Mouse (Mus musculus): ENCODE results near the gene Pml. TPM values are rescaled to one million over a fixed set of nuclear protein-coding genes. Genes with fewer than 3 reads are reported as not detected.
"Not testable (repeated sequence)": the region's sequence is repeated elsewhere in the genome, so short reads cannot be mapped to it uniquely, and the experiment has no call there.

Pml gene
- polyA plus RNA-seq, 1 experiment from 2014 or later, result 21.0 TPM

- 58% methylated on average over 12 of the region's 12 CpGs for WGBS
Observed at GRCm38 (mm10) chr9:58268384-58269313, 19.1 kb upstream of the Pml start.

GRCm38 (mm10) chr9:58267046-58267445 is 17.5 kb upstream of the Pml start:
- no peak for DNase-seq (ENCODE audit: low spot score)
- 89% methylated on average over 3 of the region's 3 CpGs for WGBS
- H3K9me3 ChIP-seq (replicated peaks), result no peaks in the 10 kb centered on the region
- H3K36me3 ChIP-seq, result peaks cover 8% of the 10 kb centered on the region
- H3K27ac ChIP-seq, result peak overlapping the region; percentile 26; the same call in 1 of the 2 replicates
- H3K27me3 ChIP-seq (ENCODE audit: low read depth, poor library complexity, severe bottlenecking), result no peaks in the 10 kb centered on the region
- peaks cover 12% of the 10 kb centered on the region for H3K4me1 ChIP-seq
- no peak overlapping the region for H3K4me3 ChIP-seq

More at GRCm38 (mm10) chr9:58268384-58269313, 19.1 kb upstream of the Pml start:
- H3K9me3 ChIP-seq (replicated peaks), result no peaks in the 10 kb centered on the region
- DNase-seq (ENCODE audit: low spot score), result peak; percentile 73
- H3K4me1 ChIP-seq, result peaks cover 12% of the 10 kb centered on the region
- no peak overlapping the region for H3K27ac ChIP-seq
- H3K4me3 ChIP-seq, result no peak overlapping the region
- H3K36me3 ChIP-seq, result no peaks in the 10 kb centered on the region
- no peaks in the 10 kb centered on the region for H3K27me3 ChIP-seq (ENCODE audit: low read depth, poor library complexity, severe bottlenecking)

- Histone ChIP-seq H3K36me3 (peaks cover 12% of the 10 kb centered on the region), H3K9me3 (replicated peaks) (no peaks in the 10 kb centered on the region), H3K4me3 (no peak overlapping the region), H3K27me3 (ENCODE audit: low read depth, poor library complexity, severe bottlenecking) (no peaks in the 10 kb centered on the region), H3K27ac (peak overlapping the region; percentile 26; the same call in 1 of the 2 replicates), H3K4me1 (peaks cover 12% of the 10 kb centered on the region)
- DNase-seq (ENCODE audit: low spot score), result no peak
- 39% methylated on average over 4 of the region's 4 CpGs for WGBS
Observed at GRCm38 (mm10) chr9:58266571-58267011, 17.0 kb upstream of the Pml start.

- WGBS, result 82% methylated on average over 3 of the region's 3 CpGs
- no peak for DNase-seq (ENCODE audit: low spot score)
- peaks cover 20% of the 10 kb centered on the region for H3K36me3 ChIP-seq
- peaks cover 12% of the 10 kb centered on the region for H3K4me1 ChIP-seq
- no peak overlapping the region for H3K27ac ChIP-seq
- H3K4me3 ChIP-seq, result no peak overlapping the region
- H3K9me3 ChIP-seq (replicated peaks), result no peaks in the 10 kb centered on the region
- no peaks in the 10 kb centered on the region for H3K27me3 ChIP-seq (ENCODE audit: low read depth, poor library complexity, severe bottlenecking)
Observed at GRCm38 (mm10) chr9:58265368-58265767, 15.8 kb upstream of the Pml start.

- H3K9me3 ChIP-seq (replicated peaks), result no peaks in the 10 kb centered on the region
- WGBS, result 92% methylated on average over 5 of the region's 5 CpGs
- H3K4me3 ChIP-seq, result no peak overlapping the region
- H3K27ac ChIP-seq, result no peak overlapping the region
- H3K27me3 ChIP-seq (ENCODE audit: low read depth, poor library complexity, severe bottlenecking), result no peaks in the 10 kb centered on the region
- peaks cover 39% of the 10 kb centered on the region for H3K36me3 ChIP-seq
- no peak for DNase-seq (ENCODE audit: low spot score)
- H3K4me1 ChIP-seq, result peaks cover 12% of the 10 kb centered on the region
Observed at GRCm38 (mm10) chr9:58262507-58262906, 12.9 kb upstream of the Pml start.

- peaks cover 9% of the 10 kb centered on the region for H3K4me1 ChIP-seq
- DNase-seq (ENCODE audit: low spot score), result no peak
- H3K9me3 ChIP-seq (replicated peaks), result no peaks in the 10 kb centered on the region
- no peak overlapping the region for H3K4me3 ChIP-seq
- H3K36me3 ChIP-seq, result peaks cover 34% of the 10 kb centered on the region
- WGBS, result 90% methylated on average over 10 of the region's 10 CpGs
- no peak overlapping the region for H3K27ac ChIP-seq
- no peaks in the 10 kb centered on the region for H3K27me3 ChIP-seq (ENCODE audit: low read depth, poor library complexity, severe bottlenecking)
Observed at GRCm38 (mm10) chr9:58255704-58256685, 6.4 kb upstream of the Pml start.

GRCm38 (mm10) chr9:58255105-58255504 is 5.5 kb upstream of the Pml start:
- no peak overlapping the region for H3K27ac ChIP-seq
- no peak for DNase-seq (ENCODE audit: low spot score)
- H3K9me3 ChIP-seq (replicated peaks), result no peaks in the 10 kb centered on the region
- no peak overlapping the region for H3K4me3 ChIP-seq
- H3K36me3 ChIP-seq, result peaks cover 27% of the 10 kb centered on the region
- WGBS, result 47% methylated on average over 2 of the region's 2 CpGs
- H3K4me1 ChIP-seq, result peaks cover 14% of the 10 kb centered on the region
- no peaks in the 10 kb centered on the region for H3K27me3 ChIP-seq (ENCODE audit: low read depth, poor library complexity, severe bottlenecking)

GRCm38 (mm10) chr9:58253805-58254122 is 4.2 kb upstream of the Pml start:
- 74% methylated on average over 5 of the region's 5 CpGs for WGBS
- peaks cover 27% of the 10 kb centered on the region for H3K4me1 ChIP-seq
- peaks cover 16% of the 10 kb centered on the region for H3K36me3 ChIP-seq
- not testable (repeated sequence) for H3K27me3 ChIP-seq (ENCODE audit: low read depth, poor library complexity, severe bottlenecking); DNase-seq (ENCODE audit: low spot score); H3K9me3 ChIP-seq (replicated peaks)
- H3K4me3 ChIP-seq, result peak overlapping the region; percentile 64
- peak overlapping the region; percentile 82 for H3K27ac ChIP-seq

- Histone ChIP-seq H3K27me3 (ENCODE audit: low read depth, poor library complexity, severe bottlenecking) (no peaks in the 10 kb centered on the region), H3K9me3 (replicated peaks) (no peaks in the 10 kb centered on the region), H3K36me3 (peaks cover 15% of the 10 kb centered on the region), H3K27ac (peak within 1 kb of the TSS; percentile 82), H3K4me1 (peaks cover 32% of the 10 kb centered on the region), H3K4me3 (peak within 1 kb of the TSS; percentile 64)
- DNase-seq (ENCODE audit: low spot score), result peak; percentile 98
- 2% methylated on average over 31 of the region's 31 CpGs for WGBS
Observed at GRCm38 (mm10) chr9:58253033-58253804, 3.6 kb upstream of the Pml start, which contains the start of gene Stoml1. Gene Stoml1 (plus strand): TSS chr9:58253164.

- DNase-seq (ENCODE audit: low spot score); H3K9me3 ChIP-seq (replicated peaks); H3K36me3 ChIP-seq; H3K27ac ChIP-seq; H3K27me3 ChIP-seq (ENCODE audit: low read depth, poor library complexity, severe bottlenecking); H3K4me3 ChIP-seq: not testable (repeated sequence)
- peaks cover 47% of the 10 kb centered on the region for H3K4me1 ChIP-seq
- 85% methylated on average over 1 of the region's 1 CpGs for WGBS
Observed at GRCm38 (mm10) chr9:58250730-58251129, 1.1 kb upstream of the Pml start.

- Histone ChIP-seq H3K27ac (peak overlapping the region; percentile 90; the same call in 1 of the 2 replicates), H3K27me3 (ENCODE audit: low read depth, poor library complexity, severe bottlenecking) (no peaks in the 10 kb centered on the region), H3K9me3 (replicated peaks) (no peaks in the 10 kb centered on the region), H3K4me1 (peaks cover 47% of the 10 kb centered on the region), H3K4me3 (peak overlapping the region; percentile 67), H3K36me3 (no peaks in the 10 kb centered on the region)
- DNase-seq (ENCODE audit: low spot score), result no peak
- WGBS, result 81% methylated on average over 8 of the region's 8 CpGs
Observed at GRCm38 (mm10) chr9:58250322-58250721, 736 bp upstream of the Pml start.

- Histone ChIP-seq H3K27ac (peak overlapping the region; percentile 90), H3K27me3 (ENCODE audit: low read depth, poor library complexity, severe bottlenecking) (no peaks in the 10 kb centered on the region), H3K36me3 (peaks cover 9% of the 10 kb centered on the region), H3K4me3 (peak overlapping the region; percentile 67), H3K9me3 (replicated peaks) (no peaks in the 10 kb centered on the region), H3K4me1 (peaks cover 44% of the 10 kb centered on the region)
- no peak for DNase-seq (ENCODE audit: low spot score)
- 44% methylated on average over 7 of the region's 7 CpGs for WGBS
Observed at GRCm38 (mm10) chr9:58248746-58249413, 706 bp downstream of the Pml start.

All from limb, embryonic 10.5 days (tissue).